Mouse (Mus musculus) adrenal gland, postnatal 10 days (tissue): ENCODE measurements at regions not wholly inside any gene's neighbourhood (a gene's known extent, or its start where the extent isn't known, plus 50 kb on each side); places are given as distances from the start of the nearest gene placed in this dataset.

Experiments
- DNase-seq: peaks from one replicate; pipeline ENCODE4 v3.0.0; 2021; ENCODE audit warnings: mixed read lengths

- no peak for DNase-seq
Observed at GRCm38 (mm10) chr5:111601711-111602521, 131.8 kb upstream of the Gm26897 start.

GRCm38 (mm10) chr5:111613687-111614086 lies 120.0 kb upstream of the Gm26897 start:
- DNase-seq: no peak

- peak; percentile 34 for DNase-seq
Observed at GRCm38 (mm10) chr5:111619974-111620373, 113.8 kb upstream of the Gm26897 start.

- DNase-seq: no peak
Observed at GRCm38 (mm10) chr5:111620626-111621025, 113.1 kb upstream of the Gm26897 start.

- no peak for DNase-seq
Observed at GRCm38 (mm10) chr5:111622481-111622880, 111.2 kb upstream of the Gm26897 start.

GRCm38 (mm10) chr5:111626273-111626798 lies 107.4 kb upstream of the Gm26897 start:
- no peak for DNase-seq

GRCm38 (mm10) chr5:111630313-111630844 lies 103.3 kb upstream of the Gm26897 start:
- DNase-seq: no peak

GRCm38 (mm10) chr5:111631572-111632161 lies 102.1 kb upstream of the Gm26897 start:
- DNase-seq: no peak

GRCm38 (mm10) chr5:111635092-111635491 lies 98.6 kb upstream of the Gm26897 start:
- DNase-seq: no peak

- DNase-seq: no peak
Observed at GRCm38 (mm10) chr5:111636969-111637368, 96.8 kb upstream of the Gm26897 start.

- DNase-seq: peak; percentile 59
Observed at GRCm38 (mm10) chr5:111638306-111638705, 95.4 kb upstream of the Gm26897 start.

GRCm38 (mm10) chr5:111639476-111640287 lies 94.0 kb upstream of the Gm26897 start:
- DNase-seq: no peak

- no peak for DNase-seq
Observed at GRCm38 (mm10) chr5:111640976-111641375, 92.7 kb upstream of the Gm26897 start.

- no peak for DNase-seq
Observed at GRCm38 (mm10) chr5:111641685-111642084, 92.0 kb upstream of the Gm26897 start.

GRCm38 (mm10) chr5:111644142-111644541 lies 89.6 kb upstream of the Gm26897 start:
- no peak for DNase-seq

GRCm38 (mm10) chr5:111644788-111645187 lies 88.9 kb upstream of the Gm26897 start:
- DNase-seq: no peak

- DNase-seq: no peak
Observed at GRCm38 (mm10) chr5:111647686-111648200, 86.0 kb upstream of the Gm26897 start.

- no peak for DNase-seq
Observed at GRCm38 (mm10) chr5:111648481-111648880, 85.2 kb upstream of the Gm26897 start.

- DNase-seq: peak; percentile 50
Observed at GRCm38 (mm10) chr5:111649012-111649411, 84.7 kb upstream of the Gm26897 start.

- DNase-seq: no peak
Observed at GRCm38 (mm10) chr5:111652472-111652871, 81.3 kb upstream of the Gm26897 start.

GRCm38 (mm10) chr5:111656436-111656835 lies 77.3 kb upstream of the Gm26897 start:
- DNase-seq: no peak

GRCm38 (mm10) chr5:111657759-111658429 lies 75.8 kb upstream of the Gm26897 start:
- DNase-seq: peak; percentile 55
